Mouse (Mus musculus): ENCODE measurements around the gene Galnt6. TPM values are rescaled to one million over a fixed set of nuclear protein-coding genes. Genes with fewer than 3 reads are reported as not detected.

Galnt6 gene
- polyA plus RNA-seq, 1 experiment from 2014 or later, result 0.08 TPM

Small RNA genes lying within 50 kb of the gene (microRNA-seq; reads per million reads assigned to microRNA genes)
- not detected for gene Mir6961 (ENCODE audit: borderline number of aligned reads)

Other genes starting within 250 kb of the Galnt6 start
- 23.0 and 24.8 TPM in 2 replicates for gene Csrnp2, start 233.9 kb downstream of the Galnt6 start, polyA plus RNA-seq (2014; fragmentation: Nextera tagmentation; extraction: Ambion mirVana)
- 25.3 and 27.2 TPM in 2 replicates for gene Tfcp2, start 177.4 kb downstream of the Galnt6 start, polyA plus RNA-seq (2014; fragmentation: Nextera tagmentation; extraction: Ambion mirVana)
- gene Pou6f1, start 129.4 kb downstream of the Galnt6 start, polyA plus RNA-seq (2014; fragmentation: Nextera tagmentation; extraction: Ambion mirVana), result 5.9 TPM in 2 replicates
- gene Dazap2, start 114.0 kb downstream of the Galnt6 start, polyA plus RNA-seq (2014; fragmentation: Nextera tagmentation; extraction: Ambion mirVana), result 210 and 213 TPM in 2 replicates
- gene Smagp, start 92.4 kb downstream of the Galnt6 start, polyA plus RNA-seq (2014; fragmentation: Nextera tagmentation; extraction: Ambion mirVana), result 4.0 and 5.4 TPM in 2 replicates
- 2.1 and 3.7 TPM in 2 replicates for gene Bin2, start 59.8 kb downstream of the Galnt6 start, polyA plus RNA-seq (2014; fragmentation: Nextera tagmentation; extraction: Ambion mirVana)
- 1.00 and 3.4 TPM in 2 replicates for gene Cela1, start 41.5 kb downstream of the Galnt6 start, polyA plus RNA-seq (2014; fragmentation: Nextera tagmentation; extraction: Ambion mirVana)
- gene Slc4a8, start 32.4 kb upstream of the Galnt6 start, polyA plus RNA-seq (2014; fragmentation: Nextera tagmentation; extraction: Ambion mirVana), result 5.7 and 7.7 TPM in 2 replicates
- 5.6 and 8.2 TPM in 2 replicates for gene Scn8a, start 140.5 kb upstream of the Galnt6 start, polyA plus RNA-seq (2014; fragmentation: Nextera tagmentation; extraction: Ambion mirVana)